Mouse (Mus musculus): ENCODE results near the gene Nkx2-2.

Nkx2-2 gene

GRCm38 (mm10) chr2:147193271-147194255 is at the start of gene Nkx2-2:
Gene Nkx2-2 (minus strand): TSS chr2:147194243.
- no peak for DNase-seq (ENCODE audit: low spot score)

GRCm38 (mm10) chr2:147235707-147236290 is 41.8 kb upstream of the Nkx2-2 start:
- DNase-seq (ENCODE audit: low spot score) = no peak

GRCm38 (mm10) chr2:147231175-147231574 is 37.1 kb upstream of the Nkx2-2 start:
- no peak for DNase-seq (ENCODE audit: low spot score)

- DNase-seq (ENCODE audit: low spot score) = no peak
Observed at GRCm38 (mm10) chr2:147205076-147205615, 11.1 kb upstream of the Nkx2-2 start.

- no peak for DNase-seq (ENCODE audit: low spot score)
Observed at GRCm38 (mm10) chr2:147194711-147195615, 920 bp upstream of the Nkx2-2 start.

GRCm38 (mm10) chr2:147192731-147193130 is 1.3 kb downstream of the Nkx2-2 start:
- no peak for DNase-seq (ENCODE audit: low spot score)

GRCm38 (mm10) chr2:147190316-147191021 is 3.6 kb downstream of the Nkx2-2 start:
- DNase-seq (ENCODE audit: low spot score) = no peak

GRCm38 (mm10) chr2:147189546-147190315 is 4.3 kb downstream of the Nkx2-2 start:
- no peak for DNase-seq (ENCODE audit: low spot score)

- DNase-seq (ENCODE audit: low spot score) = no peak
Observed at GRCm38 (mm10) chr2:147188871-147189545, 5.0 kb downstream of the Nkx2-2 start.

GRCm38 (mm10) chr2:147188074-147188700 is 5.9 kb downstream of the Nkx2-2 start:
- no peak for DNase-seq (ENCODE audit: low spot score)

- DNase-seq (ENCODE audit: low spot score) = no peak
Observed at GRCm38 (mm10) chr2:147187061-147187870, 6.8 kb downstream of the Nkx2-2 start.

GRCm38 (mm10) chr2:147186261-147186681 is 7.8 kb downstream of the Nkx2-2 start:
- no peak for DNase-seq (ENCODE audit: low spot score)

- no peak for DNase-seq (ENCODE audit: low spot score)
Observed at GRCm38 (mm10) chr2:147185561-147185960, 8.5 kb downstream of the Nkx2-2 start.

GRCm38 (mm10) chr2:147184071-147184990 is 9.7 kb downstream of the Nkx2-2 start:
- no peak for DNase-seq (ENCODE audit: low spot score)

GRCm38 (mm10) chr2:147183521-147183920 is 10.5 kb downstream of the Nkx2-2 start:
- DNase-seq (ENCODE audit: low spot score) = no peak

GRCm38 (mm10) chr2:147182709-147183260 is 11.3 kb downstream of the Nkx2-2 start:
- no peak for DNase-seq (ENCODE audit: low spot score)

All from urinary bladder, postnatal 14 days (tissue).